Mouse (Mus musculus) activated CD4-positive, CD25-positive, alpha-beta regulatory T cell, adult 9 weeks (primary cell): ENCODE results near the gene Ccdc18. TPM values are rescaled to one million over a fixed set of nuclear protein-coding genes. Genes with fewer than 3 reads are reported as not detected.

Experiments used
- polyA plus RNA-seq: library from polyadenylated mRNA; unstranded; fragments of 100-300 nt; shearing (Covaris generic); gene quantifications from one replicate; pipeline ENCODE4 v1.2.1, GENCODE M21; 2017

Ccdc18 gene
- 1.6 TPM for polyA plus RNA-seq

GRCm38 (mm10) chr5:108132441-108133243, at the start of gene Ccdc18, which contains the start of gene Tmed5:
Ccdc18 (plus strand) TSS chr5:108132875.
Tmed5 (minus strand) TSS chr5:108132620.

DNA sequence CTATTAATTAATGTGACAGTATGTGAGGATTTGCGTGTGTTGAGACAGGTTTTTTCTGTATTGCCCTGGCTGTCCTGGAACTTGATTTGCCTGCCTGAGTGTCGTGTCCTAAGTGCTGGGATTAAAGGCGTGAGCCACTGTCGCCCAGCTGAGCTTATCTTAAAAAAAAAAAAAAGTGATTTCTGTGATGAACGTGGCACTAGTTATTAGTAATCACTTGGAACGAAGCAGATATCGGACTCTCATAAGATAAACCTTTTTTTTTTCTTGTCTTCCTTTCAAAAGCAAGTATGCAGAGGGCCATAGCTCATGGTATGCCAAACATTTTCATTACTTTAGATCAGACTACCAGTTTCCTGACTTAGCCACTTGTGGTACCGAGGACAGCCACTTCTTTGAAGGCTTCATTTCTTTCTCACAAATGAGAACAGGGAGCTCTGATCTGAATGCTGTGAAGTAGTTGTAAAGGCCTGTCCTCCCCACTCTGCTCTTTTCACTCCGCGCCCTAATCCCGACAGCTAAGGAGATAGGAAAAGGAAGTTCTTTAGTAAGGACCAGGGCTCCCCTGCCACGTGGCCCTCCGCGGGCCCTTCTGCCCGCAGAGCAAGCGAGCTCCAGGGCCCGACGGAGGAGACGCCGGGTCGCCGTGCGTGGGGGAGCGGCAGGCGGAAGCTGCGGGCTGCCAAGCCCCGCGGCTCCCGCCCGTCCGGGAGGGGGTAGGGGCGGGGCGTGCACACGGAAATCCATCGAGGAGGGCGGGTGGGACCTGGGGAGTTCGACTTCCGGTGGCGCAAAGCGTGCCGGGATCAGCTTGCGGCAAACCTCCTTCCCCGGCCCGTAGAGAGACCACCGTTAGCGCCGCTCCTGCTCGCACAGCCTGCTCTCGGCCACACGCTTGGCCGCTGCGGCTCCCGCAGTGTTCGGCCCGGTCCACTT, 135.7 kb downstream of the Ccdc18 start, which contains the start of gene Dr1:
Gene Dr1, plus strand, starts transcription at position 771 of the 936 bp plus-strand sequence.

Other genes with a start within 250 kb of the Ccdc18 start
- gene Rpl5, start 232.4 kb upstream of the Ccdc18 start, polyA plus RNA-seq, result 25.6 TPM
- gene Fam69a, start 145.8 kb upstream of the Ccdc18 start, polyA plus RNA-seq, result 64.5 TPM
- 104 TPM for gene Mtf2, start 67.2 kb upstream of the Ccdc18 start, polyA plus RNA-seq
- gene Tmed5, start 255 bp upstream of the Ccdc18 start, polyA plus RNA-seq, result 95.7 TPM
- 38.4 TPM for gene Dr1, start 136.0 kb downstream of the Ccdc18 start, polyA plus RNA-seq
- gene Pigg, start 179.7 kb downstream of the Ccdc18 start, polyA plus RNA-seq, result 6.0 TPM
- not detected for gene Gm42517, start 235.0 kb downstream of the Ccdc18 start, polyA plus RNA-seq